Mouse (Mus musculus) mesoderm, embryonic 11.5 days (tissue): ENCODE measurements around the gene Naip6.
"Not testable (repeated sequence)": the region's sequence is repeated elsewhere in the genome, so short reads cannot be mapped to it uniquely, and the experiment has no call there.

Source experiments
- DNase-seq: peaks from one replicate; pipeline ENCODE4 v3.0.0-alpha.2; 2012; ENCODE audit warnings: low read depth, low spot score

Gene Naip6

DNA sequence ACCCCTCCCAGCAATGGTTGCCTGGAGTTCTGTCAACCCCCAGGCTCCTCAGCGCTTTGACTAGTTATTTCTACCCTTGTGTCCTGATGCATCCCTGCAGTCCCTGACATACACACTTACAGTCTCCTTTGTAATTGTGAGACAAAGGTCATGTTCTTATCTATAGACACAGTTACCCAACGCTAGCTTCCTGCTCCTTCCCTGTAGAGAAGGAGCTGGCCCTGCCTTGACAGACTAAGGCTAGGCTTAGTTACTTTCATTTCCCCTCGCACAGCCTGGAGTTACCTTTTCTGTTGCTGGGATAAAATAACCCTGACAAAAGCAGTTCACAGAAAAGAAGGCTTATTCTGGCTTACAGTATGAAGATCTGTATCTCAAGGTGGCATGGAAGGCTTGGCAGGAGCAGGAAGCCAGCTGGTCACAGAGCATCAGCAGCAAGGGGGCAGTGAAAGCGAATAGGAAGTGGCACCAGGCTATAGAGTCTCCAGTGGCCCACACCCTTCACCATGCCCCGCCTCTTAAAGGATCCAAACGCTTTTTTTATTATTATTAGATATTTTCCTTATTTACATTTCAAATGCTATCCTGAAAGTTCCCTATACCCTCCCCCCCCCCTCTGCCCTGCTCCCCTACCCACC is at the start of gene Naip6:
Gene Naip6, minus strand, starts transcription at position 419 of the 638 bp plus-strand sequence.
- not testable (repeated sequence) for DNase-seq

DNA sequence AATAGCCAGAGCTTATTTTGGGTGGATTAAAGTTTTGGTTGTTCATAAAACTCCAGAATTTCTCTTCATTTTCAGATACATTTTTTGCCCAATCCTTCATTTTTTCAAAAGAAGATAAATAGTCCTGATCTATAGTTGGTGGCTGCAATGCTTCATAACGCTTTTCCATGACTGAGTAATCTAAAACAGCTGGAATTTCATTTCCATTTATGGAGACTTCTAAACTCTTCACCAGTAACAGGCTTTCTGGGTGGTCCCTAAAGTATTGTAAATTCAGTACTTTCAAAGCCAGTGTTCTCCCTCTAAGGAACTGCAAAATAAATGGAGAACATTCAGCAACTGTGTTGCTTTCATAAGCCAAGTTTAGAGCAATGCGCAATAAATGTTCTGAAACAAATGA is 34.8 kb upstream of the Naip6 start:
- not testable (repeated sequence) for DNase-seq

DNA sequence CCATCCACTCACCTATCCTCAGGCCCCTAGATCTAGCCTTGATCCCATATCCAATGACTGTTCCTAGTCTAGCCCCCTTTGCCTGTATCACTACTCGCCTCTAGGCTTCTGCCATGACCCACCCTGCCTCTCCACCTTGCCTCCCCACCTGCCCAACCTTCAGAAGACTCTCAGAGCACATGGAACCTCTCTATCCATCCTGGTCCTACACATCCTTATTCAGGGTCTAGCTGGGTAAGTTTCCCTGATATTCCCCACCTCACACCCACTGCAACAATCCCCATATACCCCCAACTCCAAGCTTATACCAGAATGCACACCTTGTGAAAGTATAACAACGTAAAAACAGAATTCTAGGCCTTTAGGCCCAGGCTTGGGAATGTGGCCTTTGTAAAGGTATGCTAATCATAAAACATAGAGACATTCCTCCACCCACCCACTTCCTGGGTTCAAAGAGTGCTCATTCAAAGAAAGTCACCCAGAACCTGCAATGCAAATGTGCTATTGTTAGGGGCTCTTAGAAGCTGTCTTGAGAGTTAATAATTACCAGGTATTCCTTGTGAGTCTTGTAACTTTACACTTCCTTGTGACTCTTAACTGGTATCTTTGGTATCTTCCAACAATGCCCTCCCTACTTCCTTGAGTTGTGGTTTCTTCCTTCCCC is 32.2 kb upstream of the Naip6 start:
- DNase-seq, result not testable (repeated sequence)

- DNase-seq, result no peak
Observed at GRCm38 (mm10) chr13:100341822-100342221, 24.3 kb upstream of the Naip6 start.

DNA sequence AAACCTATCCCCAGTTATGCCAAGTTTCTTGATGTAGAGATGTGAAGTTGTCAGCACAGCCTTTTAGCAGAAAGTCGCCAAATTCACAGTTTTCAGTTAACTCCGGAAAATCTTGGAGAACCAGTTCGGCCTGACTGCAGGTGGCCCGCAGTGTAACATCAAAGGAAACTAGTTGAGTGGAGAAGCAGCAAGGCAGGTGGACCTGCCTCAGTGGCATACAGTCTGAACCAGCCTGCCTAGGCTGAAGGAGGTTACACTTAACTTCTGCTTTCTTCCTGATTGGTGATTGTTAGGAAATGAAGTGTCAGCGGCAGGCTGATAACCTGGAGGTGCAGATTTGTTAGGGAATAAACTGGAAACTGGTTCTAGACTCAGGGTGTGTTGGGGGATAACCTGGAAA is 14.3 kb upstream of the Naip6 start:
- not testable (repeated sequence) for DNase-seq

- DNase-seq, result not testable (repeated sequence)
Observed at GRCm38 (mm10) chr13:100328899-100329298, 11.4 kb upstream of the Naip6 start.

DNA sequence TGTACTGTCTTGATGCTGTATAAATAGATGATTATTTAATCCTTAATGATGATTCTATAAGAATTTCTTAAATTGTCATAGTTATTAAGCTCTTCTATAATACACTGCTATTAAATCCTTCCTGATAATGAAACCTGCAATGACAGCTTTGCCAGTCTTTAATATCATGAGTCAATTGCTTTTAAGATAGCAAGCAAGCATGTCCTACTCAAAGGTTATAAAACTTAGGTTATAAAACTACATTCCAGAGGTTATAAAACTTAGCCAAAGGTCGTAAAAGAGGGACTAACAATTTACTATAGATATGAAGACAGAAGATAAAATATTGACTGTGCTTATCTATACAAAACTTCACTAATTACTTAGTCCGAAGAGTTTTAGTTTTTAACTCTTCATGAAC is 10.6 kb upstream of the Naip6 start:
- DNase-seq, result not testable (repeated sequence)

DNA sequence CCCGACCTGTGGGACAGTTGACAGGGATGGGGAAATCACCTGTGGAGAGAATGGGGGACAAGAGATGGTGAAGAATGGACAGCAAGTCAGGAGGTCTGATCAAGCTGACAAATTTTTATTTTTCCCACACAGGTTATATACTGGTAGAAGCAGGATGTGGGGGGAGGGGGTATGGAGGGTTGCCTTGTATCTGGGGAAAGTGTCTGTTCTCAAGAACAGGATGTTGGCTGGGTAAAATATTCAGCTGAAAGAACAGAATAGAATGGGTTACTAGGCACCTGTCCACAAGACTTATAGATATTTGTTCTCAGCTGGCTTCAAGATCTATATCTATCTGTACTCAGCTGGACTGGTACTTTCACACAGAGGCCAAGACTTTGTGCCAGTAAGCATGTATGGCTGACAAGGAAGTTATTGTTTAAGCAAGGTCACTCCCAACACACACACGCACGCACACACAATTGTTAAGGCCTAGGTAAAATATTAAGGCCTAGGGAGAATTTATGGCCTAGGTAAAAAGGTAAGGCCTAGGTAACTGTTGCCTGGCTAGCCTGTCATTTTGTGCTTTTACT is 4.9 kb upstream of the Naip6 start:
- DNase-seq, result not testable (repeated sequence)

DNA sequence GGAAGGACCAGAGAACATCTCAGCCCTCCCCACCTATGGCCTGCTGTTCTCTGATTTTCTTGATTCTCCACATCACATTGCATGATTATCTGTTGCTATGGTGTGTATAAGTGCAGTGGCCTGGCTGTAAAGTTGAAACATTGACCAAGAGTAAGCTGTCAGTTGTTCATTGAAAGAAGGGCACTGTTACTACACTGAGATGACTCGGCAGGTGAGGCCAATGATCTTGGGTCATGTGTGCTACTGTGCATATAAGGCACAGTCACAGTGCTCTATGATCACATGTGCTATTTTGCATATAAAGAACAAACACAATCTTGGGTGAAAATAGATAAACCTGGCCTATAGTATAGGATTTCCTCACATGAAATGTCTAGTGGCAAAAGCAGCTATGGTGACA is 32.9 kb downstream of the Naip6 start:
- no peak for DNase-seq

DNA sequence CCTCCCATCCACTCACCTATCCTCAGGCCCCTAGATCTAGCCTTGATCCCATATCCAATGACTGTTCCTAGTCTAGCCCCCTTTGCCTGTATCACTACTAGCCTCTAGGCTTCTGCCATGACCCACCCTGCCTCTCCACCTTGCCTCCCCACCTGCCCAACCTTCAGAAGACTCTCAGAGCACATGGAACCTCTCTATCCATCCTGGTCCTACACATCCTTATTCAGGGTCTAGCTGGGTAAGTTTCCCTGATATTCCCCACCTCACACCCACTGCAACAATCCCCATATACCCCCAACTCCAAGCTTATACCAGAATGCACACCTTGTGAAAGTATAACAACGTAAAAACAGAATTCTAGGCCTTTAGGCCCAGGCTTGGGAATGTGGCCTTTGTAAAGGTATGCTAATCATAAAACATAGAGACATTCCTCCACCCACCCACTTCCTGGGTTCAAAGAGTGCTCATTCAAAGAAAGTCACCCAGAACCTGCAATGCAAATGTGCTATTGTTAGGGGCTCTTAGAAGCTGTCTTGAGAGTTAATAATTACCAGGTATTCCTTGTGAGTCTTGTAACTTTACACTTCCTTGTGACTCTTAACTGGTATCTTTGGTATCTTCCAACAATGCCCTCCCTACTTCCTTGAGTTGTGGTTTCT is 45.9 kb downstream of the Naip6 start:
- not testable (repeated sequence) for DNase-seq

DNA sequence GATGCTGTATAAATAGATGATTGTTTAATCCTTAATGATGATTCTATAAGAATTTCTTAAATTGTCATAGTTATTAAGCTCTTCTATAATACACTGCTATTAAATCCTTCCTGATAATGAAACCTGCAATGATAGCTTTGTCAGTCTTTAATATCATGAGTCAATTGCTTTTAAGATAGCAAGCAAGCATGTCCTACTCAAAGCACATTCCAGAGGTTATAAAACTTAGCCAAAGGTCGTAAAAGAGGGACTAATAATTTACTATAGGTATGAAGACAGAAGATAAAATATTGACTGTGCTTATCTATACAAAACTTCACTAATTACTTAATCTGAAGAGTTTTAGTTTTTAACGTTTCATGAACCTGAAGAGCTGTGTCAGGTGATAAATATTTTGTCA is 60.5 kb downstream of the Naip6 start:
- not testable (repeated sequence) for DNase-seq

GRCm38 (mm10) chr13:100255925-100256324 is 61.5 kb downstream of the Naip6 start:
- DNase-seq, result not testable (repeated sequence)

DNA sequence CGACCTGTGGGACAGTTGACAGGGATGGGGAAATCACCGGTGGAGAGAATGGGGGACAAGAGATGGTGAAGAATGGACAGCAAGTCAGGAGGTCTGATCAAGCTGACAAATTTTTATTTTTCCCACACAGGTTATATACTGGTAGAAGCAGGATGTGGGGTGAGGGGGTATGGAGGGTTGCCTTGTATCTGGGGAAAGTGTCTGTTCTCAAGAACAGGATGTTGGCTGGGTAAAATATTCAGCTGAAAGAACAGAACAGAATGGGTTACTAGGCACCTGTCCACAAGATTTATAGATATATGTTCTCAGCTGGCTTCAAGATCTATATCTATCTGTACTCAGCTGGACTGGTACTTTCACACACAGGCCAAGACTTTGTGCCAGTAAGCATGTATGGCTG is 65.6 kb downstream of the Naip6 start:
- not testable (repeated sequence) for DNase-seq

- not testable (repeated sequence) for DNase-seq
Observed at GRCm38 (mm10) chr13:100246896-100247519, 70.5 kb downstream of the Naip6 start.

GRCm38 (mm10) chr13:100246223-100246622 is 71.3 kb downstream of the Naip6 start, which contains the start of gene Naip5:
TSS of gene Naip5 (minus strand) at chr13:100246323.
- not testable (repeated sequence) for DNase-seq

GRCm38 (mm10) chr13:100243702-100244101 is 73.8 kb downstream of the Naip6 start:
- DNase-seq, result no peak
